ENCODE assay signal across 11 mouse cellular contexts in the genomic region with DNA sequence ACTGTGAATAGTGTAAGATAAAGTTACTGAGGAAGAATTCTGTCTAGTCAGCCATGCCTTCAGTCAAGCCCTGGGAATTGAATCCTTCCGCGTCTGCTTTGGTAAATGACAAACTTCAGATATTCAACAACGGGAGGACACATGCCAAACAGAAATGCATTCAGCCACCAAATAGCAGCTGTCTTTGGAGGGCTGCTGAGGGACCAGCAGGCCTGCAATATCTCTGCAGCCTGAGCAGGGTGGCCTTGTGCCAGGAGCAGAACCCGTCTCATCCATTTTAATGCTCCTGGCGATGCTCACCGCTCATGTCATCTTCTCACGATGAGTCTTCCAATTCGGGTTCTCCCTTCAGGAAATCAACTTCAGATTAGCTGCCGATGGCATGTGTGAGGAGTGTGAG.
DNase-seq lines count a peak whose midpoint lies in the region; ATAC-seq lines count a peak whose summit lies in the region.
"Had no signal": no experiment of that assay in that cellular context is flagged by ENCODE, and none has a peak within 500 bp of the region (broad histone marks: within the 10 kb centered on the region; RNA-seq: fewer than 3 reads in every experiment).

No protein-coding gene starts in this region.

- no peaks in the 10 kb centered on the region for H3K36me3 ChIP-seq in heart, embryonic 11.5 days (ENCODE audit: control insufficient read depth, insufficient read depth, low read length)
- H3K36me3 ChIP-seq: embryonic facial prominence, embryonic 12.5 days; heart, embryonic 15.5 days had no signal

- H3K9me3 ChIP-seq in heart, embryonic 11.5 days (replicated peaks; ENCODE audit: control insufficient read depth, low read length), result no peaks in the 10 kb centered on the region
- H3K9me3 ChIP-seq: embryonic facial prominence, embryonic 12.5 days; heart, embryonic 15.5 days had no signal

- no peaks in the 10 kb centered on the region for H3K4me1 ChIP-seq in heart, embryonic 11.5 days (ENCODE audit: control insufficient read depth, insufficient read depth, low read length)
- H3K4me1 ChIP-seq: embryonic facial prominence, embryonic 12.5 days; heart, embryonic 15.5 days had no signal

- no peak overlapping the region for H3K27ac ChIP-seq in heart, embryonic 11.5 days (ENCODE audit: low read depth, low read length)
- H3K27ac ChIP-seq: embryonic facial prominence, embryonic 12.5 days; heart, embryonic 15.5 days had no signal

- peak; percentile 50 for DNase-seq in heart, postnatal 4 days
- DNase-seq in brain, embryonic 18.5 days (ENCODE audit: low read depth, low spot score), result peak; percentile 71
- DNase-seq in cerebellum, postnatal 14 days, result peak; percentile 79 to 85
- DNase-seq in layer of hippocampus, postnatal 36 days, result peak; percentile 47 to 62
- DNase-seq in adrenal gland, postnatal 14 days, result no peak
- DNase-seq in adipocyte (ENCODE audit: low spot score), result no peak
- DNase-seq: adrenal gland, adult 8-10 months; spleen, adult 18-20 months had no signal

- no peak for ATAC-seq in heart, embryonic 11.5 days (replicated peaks; ENCODE audit: insufficient number of reproducible peaks, low FRiP score, low TSS enrichment)

- H3K4me2 ChIP-seq in heart, embryonic 11.5 days, result no peak overlapping the region
- H3K4me2 ChIP-seq: embryonic facial prominence, embryonic 12.5 days; heart, embryonic 15.5 days had no signal

- H3K9ac ChIP-seq in heart, embryonic 11.5 days (ENCODE audit: low read depth, low read length), result no peak overlapping the region
- H3K9ac ChIP-seq: embryonic facial prominence, embryonic 12.5 days; heart, embryonic 15.5 days had no signal

- WGBS in heart, embryonic 11.5 days (ENCODE audit: insufficient replicate concordance), result 82% methylated on average over 9 of the region's 9 CpGs

- H3K4me3 ChIP-seq in heart, embryonic 11.5 days (ENCODE audit: low read depth, low read length), result no peak overlapping the region
- H3K4me3 ChIP-seq: embryonic facial prominence, embryonic 12.5 days; heart, embryonic 15.5 days had no signal

- H3K27me3 ChIP-seq in heart, embryonic 11.5 days (ENCODE audit: control insufficient read depth, insufficient read depth, low read length), result no peaks in the 10 kb centered on the region
- H3K27me3 ChIP-seq: embryonic facial prominence, embryonic 12.5 days; heart, embryonic 15.5 days had no signal

Comparison
In these comparisons a context has a peak if more than half of its experiments do, and no peak if none do; other contexts are left out.
1. DNase-seq: peak in heart, postnatal 4 days (single experiment), brain, embryonic 18.5 days (single experiment), cerebellum, postnatal 14 days (2 of 2) and layer of hippocampus, postnatal 36 days (2 of 2); none in adrenal gland, postnatal 14 days (single experiment) and adipocyte (single experiment).